Mouse (Mus musculus) neutrophil, adult 65 days (primary cell): Measurements from ENCODE around the gene Asprv1. TPM values are rescaled to one million over a fixed set of nuclear protein-coding genes. Genes with fewer than 3 reads are reported as not detected.

Experiments
- total RNA-seq: library from RNA; stranded (reverse); gene quantifications from 2 replicates; pipeline ENCODE4 v1.2.4, GENCODE M21; 2023

The Asprv1 gene
- 145 and 168 TPM in 2 replicates for total RNA-seq

GRCm38 (mm10) chr6:86627946-86628345, at the start of gene Asprv1:
Gene Asprv1, plus strand, starts transcription at chr6:86628164.

GRCm38 (mm10) chr6:86668580-86669239, 40.7 kb downstream of the Asprv1 start, which contains the start of gene Mxd1:
Gene Mxd1, minus strand, starts transcription at chr6:86669161.

Other genes starting within 250 kb of the Asprv1 start
- gene Pcyox1, start 231.0 kb upstream of the Asprv1 start, total RNA-seq, result 29.2 and 43.1 TPM in 2 replicates
- gene Tia1, start 223.9 kb upstream of the Asprv1 start, total RNA-seq, result 34.3 and 34.9 TPM in 2 replicates
- 1.1 TPM in 1 of 2 replicates, not detected in the other for gene Gm44790, start 201.5 kb upstream of the Asprv1 start, total RNA-seq
- gene C87436, start 189.8 kb upstream of the Asprv1 start, total RNA-seq, result 20.1 and 27.2 TPM in 2 replicates
- 142 and 167 TPM in 2 replicates for gene Pcbp1, start 101.8 kb upstream of the Asprv1 start, total RNA-seq
- gene Mxd1, start 41.0 kb downstream of the Asprv1 start, total RNA-seq, result 1,109 and 1,231 TPM in 2 replicates
- gene Snrnp27, start 56.4 kb downstream of the Asprv1 start, total RNA-seq, result 25.2 and 32.0 TPM in 2 replicates
- 13.4 and 19.2 TPM in 2 replicates for gene Gmcl1, start 105.2 kb downstream of the Asprv1 start, total RNA-seq
- gene Anxa4, start 165.4 kb downstream of the Asprv1 start, total RNA-seq, result 9.3 and 12.7 TPM in 2 replicates
- gene Aak1, start 221.4 kb downstream of the Asprv1 start, total RNA-seq, result 36.8 and 47.0 TPM in 2 replicates